Mouse (Mus musculus) lung, postnatal 25 days (tissue): ENCODE data around the gene Map4k4.

ENCODE experiments used
- DNase-seq: peaks from one replicate; pipeline ENCODE4 v3.0.0; 2022; ENCODE audit warnings: low spot score

The Map4k4 gene

GRCm38 (mm10) chr1:39963821-39964220, 63.1 kb downstream of the Map4k4 start:
- no peak for DNase-seq

- no peak for DNase-seq
Measured at GRCm38 (mm10) chr1:39964427-39964826, 63.7 kb downstream of the Map4k4 start.

GRCm38 (mm10) chr1:39965461-39965860, 64.7 kb downstream of the Map4k4 start:
- no peak for DNase-seq

- DNase-seq = no peak
Measured at GRCm38 (mm10) chr1:39968999-39969398, 68.3 kb downstream of the Map4k4 start.

- no peak for DNase-seq
Measured at GRCm38 (mm10) chr1:39969771-39970406, 69.2 kb downstream of the Map4k4 start.

- DNase-seq = no peak
Measured at GRCm38 (mm10) chr1:39972411-39972810, 71.7 kb downstream of the Map4k4 start.

- no peak for DNase-seq
Measured at GRCm38 (mm10) chr1:39973911-39974310, 73.2 kb downstream of the Map4k4 start.

- DNase-seq = no peak
Measured at GRCm38 (mm10) chr1:39975005-39975404, 74.3 kb downstream of the Map4k4 start.

GRCm38 (mm10) chr1:39976107-39976506, 75.4 kb downstream of the Map4k4 start:
- no peak for DNase-seq

- DNase-seq = no peak
Measured at GRCm38 (mm10) chr1:39976847-39977744, 76.4 kb downstream of the Map4k4 start.

- no peak for DNase-seq
Measured at GRCm38 (mm10) chr1:39978781-39979486, 78.2 kb downstream of the Map4k4 start.

GRCm38 (mm10) chr1:39980314-39981290, 79.9 kb downstream of the Map4k4 start:
- no peak for DNase-seq

GRCm38 (mm10) chr1:39981970-39982369, 81.3 kb downstream of the Map4k4 start:
- peak; percentile 42 for DNase-seq

- peak; percentile 27 for DNase-seq
Measured at GRCm38 (mm10) chr1:39982727-39983487, 82.2 kb downstream of the Map4k4 start.

GRCm38 (mm10) chr1:39984331-39984730, 83.6 kb downstream of the Map4k4 start:
- DNase-seq = no peak

- no peak for DNase-seq
Measured at GRCm38 (mm10) chr1:39986820-39987219, 86.1 kb downstream of the Map4k4 start.

- DNase-seq = no peak
Measured at GRCm38 (mm10) chr1:39988841-39989240, 88.1 kb downstream of the Map4k4 start.

GRCm38 (mm10) chr1:39990041-39990440, 89.3 kb downstream of the Map4k4 start:
- DNase-seq = no peak

GRCm38 (mm10) chr1:39993921-39994320, 93.2 kb downstream of the Map4k4 start:
- no peak for DNase-seq

- no peak for DNase-seq
Measured at GRCm38 (mm10) chr1:39995593-39995992, 94.9 kb downstream of the Map4k4 start.

- DNase-seq = no peak
Measured at GRCm38 (mm10) chr1:40000476-40000875, 99.8 kb downstream of the Map4k4 start.
